Mouse (Mus musculus) thymus, adult 18-20 months (tissue): Measurements from ENCODE around the gene Impdh2.
"Not testable (repeated sequence)": the region's sequence is repeated elsewhere in the genome, so short reads cannot be mapped to it uniquely, and the experiment has no call there.

Experiments used
- DNase-seq, 2 experiments: peaks; one replicate each; pipeline ENCODE4 v3.0.0; 2022; ENCODE audit warnings: mixed read lengths in 2 of 2

Gene Impdh2

DNA sequence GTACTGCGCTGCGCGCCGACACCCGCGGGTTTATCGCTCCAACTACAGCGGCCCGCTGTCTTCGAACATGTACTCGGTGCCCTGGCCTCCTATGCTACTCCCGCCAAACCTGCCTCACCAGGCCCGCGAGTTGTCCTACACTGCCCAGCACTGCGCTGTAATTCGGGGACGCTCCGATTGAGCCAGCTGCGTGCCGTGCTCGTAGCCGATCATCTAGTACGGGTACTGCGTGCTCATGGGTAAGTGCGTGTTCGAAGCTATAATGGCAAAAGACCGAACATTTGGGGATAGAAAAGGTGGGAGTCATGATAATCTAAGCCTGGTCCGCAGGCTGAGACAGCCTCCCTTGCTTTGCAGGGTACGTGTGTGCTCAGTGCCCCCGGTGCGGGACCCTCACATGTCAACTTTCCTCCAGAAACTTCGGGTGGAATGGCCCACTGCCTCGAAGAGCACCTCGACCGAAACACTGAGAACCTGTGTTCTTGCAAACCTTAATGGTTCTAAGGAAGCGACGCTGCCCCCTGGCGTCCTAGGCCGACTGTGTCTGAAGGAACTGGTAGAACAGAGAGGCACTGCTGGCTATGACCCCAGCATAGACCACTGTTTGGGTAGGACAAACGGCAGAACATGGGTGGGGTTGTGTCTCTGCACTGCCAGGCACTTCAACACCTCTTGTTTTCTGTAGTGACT is 10.3 kb downstream of the Impdh2 start:
- DNase-seq: peak; percentile 77 to 82

DNA sequence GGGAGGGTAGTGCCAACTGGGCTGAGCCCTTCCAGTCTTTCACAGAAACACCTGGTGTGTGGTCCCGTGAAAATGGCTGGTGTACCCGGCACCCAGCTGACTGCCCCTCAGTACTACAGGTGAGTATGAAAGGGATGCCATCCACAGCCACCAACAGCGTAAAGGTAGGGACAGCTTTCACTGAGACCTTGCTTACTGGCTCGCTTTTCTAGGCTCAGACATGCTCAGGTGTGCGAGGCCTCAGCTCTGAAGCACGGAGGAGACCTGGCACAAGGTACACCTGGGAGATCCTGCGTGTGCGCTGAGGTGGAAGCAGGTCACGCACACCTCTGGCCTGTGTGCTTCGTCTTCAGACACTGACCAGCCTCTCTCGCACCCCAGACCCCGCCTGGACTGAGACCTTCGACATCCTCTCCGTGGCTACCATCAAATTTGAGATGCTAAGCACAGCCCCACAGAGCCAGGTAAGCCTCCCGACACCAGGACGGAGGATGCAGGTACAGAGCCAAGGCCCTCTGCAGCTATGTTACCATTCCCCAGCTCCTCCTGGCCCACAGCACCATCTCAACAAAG is 11.4 kb downstream of the Impdh2 start:
- no peak for DNase-seq

DNA sequence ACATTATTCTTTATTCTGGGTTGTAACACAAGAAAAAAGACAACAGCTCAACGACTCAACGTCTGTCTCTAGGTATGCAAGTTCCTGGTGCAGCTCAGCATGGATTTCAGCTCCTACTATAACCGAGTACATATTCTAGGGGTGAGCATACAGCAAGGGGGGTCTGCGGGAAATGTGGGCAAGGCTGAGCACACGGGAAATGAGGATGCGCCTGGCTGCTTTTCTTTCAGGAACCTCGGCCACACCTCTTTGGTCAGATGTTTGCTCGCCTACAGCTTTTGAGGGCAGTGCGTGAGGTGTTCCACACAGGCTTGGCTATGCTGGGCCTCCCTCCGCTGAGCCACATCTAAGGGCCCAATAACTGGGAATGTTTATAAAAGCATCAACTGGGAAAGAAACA is 12.2 kb downstream of the Impdh2 start:
- no peak for DNase-seq

DNA sequence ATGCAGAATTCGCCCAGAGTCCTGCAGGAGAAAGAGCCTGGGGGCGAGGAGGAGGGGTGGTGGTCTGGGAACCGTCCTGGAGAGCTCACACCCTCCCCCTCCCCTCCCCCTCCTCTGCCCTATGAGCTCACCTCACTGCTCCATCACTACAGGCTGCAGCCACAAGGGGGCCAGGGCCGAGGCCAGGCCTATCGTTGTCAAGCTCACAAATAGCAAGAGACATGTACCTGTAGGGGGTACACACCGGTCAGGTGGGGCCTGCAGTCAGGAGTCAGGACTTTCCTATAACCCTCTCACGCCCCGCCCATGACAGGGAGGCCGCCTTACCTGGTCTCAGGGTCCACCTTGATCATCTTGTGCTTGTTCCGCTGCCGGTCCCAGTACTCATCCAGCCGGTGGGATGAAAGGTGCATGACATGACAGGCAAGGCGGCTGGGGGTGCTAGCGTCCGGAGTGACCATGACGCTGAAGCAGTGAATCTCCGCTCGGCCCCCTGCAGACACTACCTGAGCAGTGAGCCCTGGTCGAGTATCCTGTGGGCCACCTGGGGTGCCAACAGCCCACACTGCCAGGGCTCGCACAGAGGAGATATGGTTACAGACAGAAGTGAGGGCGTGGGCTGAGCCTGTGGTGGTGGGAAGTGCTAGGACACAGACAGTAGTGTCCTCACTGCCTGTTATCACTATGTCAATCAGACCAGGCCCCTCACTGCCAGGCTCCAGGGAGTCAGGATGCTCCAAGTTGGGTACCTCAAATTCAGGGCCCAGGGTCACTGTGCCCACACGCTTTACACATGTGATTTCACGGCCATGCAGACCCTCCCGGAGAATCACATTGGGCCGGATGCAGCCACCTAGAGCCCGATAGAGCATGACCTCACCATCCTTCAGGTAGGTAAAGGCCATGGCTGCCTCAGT is 13.9 kb downstream of the Impdh2 start:
- no peak for DNase-seq

DNA sequence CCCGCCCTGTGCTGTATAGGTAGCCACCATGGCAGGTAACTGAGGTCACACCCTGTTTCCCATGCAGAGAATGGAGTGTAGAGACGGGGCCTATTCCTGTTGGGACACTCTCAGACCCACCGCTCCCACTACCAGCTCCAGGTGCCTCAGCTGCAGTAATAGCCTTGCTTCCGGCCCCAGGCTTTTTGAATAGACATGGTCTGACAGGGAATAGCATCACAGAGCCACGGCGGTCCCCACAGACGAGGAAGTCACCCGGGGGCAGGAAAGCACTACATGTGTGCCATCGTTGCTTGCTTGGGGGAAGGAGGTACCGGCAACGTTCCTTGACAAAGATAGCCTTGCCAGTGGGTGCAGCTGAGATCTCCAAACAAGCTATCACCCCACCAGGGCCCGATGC is 14.8 kb downstream of the Impdh2 start:
- DNase-seq: no peak

DNA sequence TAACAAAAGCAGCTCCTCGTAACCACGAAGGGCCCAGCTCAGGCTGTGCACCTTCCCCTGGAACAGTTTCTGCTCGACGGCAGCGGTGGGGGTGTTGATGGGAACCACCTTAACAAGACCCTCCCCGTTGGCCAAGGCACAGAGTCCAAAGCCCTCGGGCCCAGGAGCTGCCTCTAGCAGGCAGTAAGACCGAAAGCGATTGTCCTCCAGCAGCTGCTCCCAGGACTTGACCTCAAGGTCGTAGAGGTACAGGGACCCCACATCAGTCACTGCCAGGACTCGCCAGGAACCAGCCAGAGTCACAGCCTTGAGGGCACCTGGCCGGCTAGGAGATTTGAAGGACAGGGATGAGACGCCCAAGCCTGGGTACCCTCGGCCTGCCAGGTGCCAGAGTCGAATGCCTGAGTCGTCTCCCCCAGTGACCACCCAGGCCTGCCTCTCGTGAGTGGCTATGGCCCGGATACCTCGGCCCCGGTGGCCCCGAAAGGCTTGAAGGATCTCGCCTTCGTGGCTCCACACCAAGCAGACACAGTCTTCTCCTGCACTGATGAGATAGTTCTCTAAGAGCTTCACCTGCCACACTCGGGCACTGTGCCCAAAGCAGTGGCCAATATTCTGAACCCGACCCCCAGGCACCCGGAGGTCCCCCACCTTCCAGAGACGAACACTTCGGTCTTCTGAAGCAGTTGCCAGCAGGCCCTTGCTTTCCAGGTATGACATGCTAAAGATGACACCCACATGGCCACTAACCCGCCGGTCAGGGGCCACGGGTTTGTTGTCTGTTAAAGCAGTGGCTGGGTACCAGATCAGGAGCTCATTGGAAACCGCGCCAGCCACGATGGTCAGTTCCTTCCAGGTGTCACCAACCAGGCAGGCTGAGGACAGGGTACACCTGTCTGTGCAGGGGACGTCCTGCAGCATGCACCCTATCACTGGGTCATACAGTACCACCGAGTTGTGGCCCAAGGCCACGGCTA is 15.5 kb downstream of the Impdh2 start:
- DNase-seq: no peak

DNA sequence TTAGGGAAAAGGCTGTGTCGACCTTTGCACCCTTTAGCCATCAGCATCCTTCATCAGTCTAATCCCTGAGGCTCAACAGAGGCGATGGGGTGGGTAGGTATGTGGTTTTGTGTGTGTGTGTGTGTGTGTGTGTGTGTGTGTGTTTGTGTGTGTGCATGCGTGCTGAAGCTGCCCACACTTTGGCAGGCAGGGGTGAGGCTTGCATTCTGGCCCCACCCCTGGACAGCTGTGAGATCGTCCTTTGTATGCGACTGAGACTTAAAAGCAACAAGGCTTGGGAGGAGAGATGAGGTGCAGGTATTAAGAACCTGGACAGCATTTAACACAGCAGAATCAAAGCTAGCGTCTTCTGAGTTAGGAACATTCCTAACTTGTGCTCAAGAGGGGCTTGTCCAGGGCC is 16.9 kb downstream of the Impdh2 start:
- no peak for DNase-seq

DNA sequence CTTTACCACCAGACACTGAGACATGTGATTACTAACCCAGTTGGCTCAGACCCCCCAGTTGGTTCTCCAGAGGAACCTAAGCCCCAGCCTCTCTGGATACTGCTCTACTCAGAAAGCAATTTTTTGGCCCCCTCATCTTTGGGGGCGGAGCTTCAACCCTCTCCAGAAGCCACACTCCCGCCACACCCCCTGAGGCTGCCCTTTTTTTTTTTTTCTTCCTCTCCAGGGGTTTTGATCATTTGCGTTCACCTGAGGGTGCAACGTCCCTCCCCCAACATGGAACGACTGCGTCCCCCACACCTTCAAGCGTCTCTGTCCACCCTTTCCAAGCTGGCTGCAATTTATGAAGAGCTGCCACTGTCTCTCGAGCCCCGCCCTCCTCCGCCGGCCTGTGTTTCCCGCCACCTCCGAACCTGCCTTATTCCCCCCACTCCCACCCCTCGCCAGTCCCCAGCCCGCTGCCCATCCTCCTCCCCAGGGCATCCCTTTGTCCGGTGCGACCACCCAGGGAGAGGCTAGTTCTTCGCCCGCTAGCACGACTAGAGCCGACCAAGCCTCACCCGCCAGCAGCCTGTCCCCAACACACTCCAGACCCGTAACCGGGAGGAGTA is 18.0 kb downstream of the Impdh2 start:
- peak in 1 of 2 experiments; percentile 51 for DNase-seq

DNA sequence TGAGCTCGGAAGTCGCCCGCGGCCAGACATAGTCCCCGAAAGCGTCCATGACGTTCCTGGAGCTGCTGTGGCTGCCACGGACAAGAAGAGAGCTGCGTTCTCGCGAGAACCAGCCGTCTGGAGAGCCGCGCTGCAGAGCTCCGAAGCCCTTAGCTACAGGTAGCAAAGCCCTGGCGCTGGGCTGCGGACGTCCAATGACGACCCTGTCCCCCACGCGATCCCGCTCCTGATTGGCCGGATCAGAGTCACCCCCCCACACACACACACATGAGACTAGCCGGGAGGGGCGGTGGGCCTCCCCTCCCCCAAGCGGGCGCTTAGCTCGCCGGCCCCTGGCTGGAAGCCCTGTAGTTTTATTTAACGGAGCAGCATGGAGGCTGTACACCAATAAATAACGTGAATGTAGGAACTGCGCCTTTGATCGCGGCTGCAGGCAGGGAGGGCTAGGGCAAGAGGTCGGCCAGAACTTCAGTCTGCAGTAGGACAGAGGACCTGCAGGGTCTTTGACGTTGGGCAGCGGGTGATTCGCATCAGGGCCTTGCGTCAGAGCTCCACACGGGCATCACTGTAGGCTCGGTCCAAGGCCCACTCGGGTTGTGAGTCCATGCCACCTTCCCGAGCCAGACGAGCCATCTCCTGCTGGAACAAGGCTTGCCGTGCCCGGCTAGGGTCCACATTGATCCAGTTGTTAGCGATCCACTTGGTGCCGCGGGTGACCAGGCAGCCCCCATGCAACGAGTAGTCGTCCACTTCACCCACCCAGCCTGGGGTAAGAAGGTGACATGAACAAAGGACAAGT is 18.7 kb downstream of the Impdh2 start, which contains the start of gene Wdr6:
TSS of gene Wdr6 (minus strand) at position 195 of the 799 bp plus-strand sequence.
- DNase-seq: peak; percentile 93 to 95

DNA sequence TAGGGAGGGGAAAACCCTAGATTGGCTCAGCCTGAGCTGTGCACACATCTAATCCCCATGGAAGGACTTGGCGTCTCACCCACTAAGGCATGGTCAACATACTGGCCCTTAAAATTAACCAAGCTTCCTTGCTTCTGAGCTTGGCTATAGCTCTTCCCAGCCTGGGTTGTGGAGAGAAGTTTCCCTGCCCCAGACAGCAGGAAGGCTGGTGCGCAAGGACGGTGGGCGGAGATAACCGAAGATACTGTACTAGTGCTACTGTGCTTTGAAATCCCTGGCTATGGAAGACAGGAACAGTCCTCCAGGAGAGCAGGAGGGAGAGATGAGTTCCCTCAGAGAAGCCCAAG is 19.2 kb downstream of the Impdh2 start:
- no peak for DNase-seq

DNA sequence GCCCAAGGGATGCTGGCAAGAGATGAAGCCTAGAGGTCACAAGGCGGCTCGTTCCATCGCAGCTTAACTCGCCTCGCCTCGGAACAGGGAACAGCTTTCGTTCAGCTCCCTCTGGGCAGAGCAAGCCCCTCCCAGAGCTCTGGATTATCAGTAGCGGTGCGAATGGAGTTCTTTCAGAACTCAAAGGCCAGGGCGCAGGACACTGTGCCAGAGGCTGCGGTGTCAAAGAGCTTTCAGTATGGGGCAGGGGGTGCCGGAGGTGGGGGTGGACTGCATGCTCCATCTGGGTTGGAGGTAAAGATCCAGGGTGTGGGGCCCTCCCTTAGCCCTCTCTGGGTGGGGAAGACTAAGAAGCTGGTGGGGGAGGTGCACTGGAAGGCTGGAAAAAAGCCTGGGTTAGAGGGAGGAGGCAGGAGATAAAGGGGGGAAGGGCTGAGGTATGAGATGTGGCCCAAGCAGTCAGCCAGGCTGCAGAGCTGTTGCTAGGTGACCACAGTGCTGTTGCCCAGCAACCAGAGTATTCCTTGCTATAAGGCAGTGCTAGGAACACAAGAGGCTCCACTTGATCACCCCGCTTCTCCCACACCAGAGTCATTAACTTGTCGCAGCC is 27.6 kb downstream of the Impdh2 start:
- no peak for DNase-seq

DNA sequence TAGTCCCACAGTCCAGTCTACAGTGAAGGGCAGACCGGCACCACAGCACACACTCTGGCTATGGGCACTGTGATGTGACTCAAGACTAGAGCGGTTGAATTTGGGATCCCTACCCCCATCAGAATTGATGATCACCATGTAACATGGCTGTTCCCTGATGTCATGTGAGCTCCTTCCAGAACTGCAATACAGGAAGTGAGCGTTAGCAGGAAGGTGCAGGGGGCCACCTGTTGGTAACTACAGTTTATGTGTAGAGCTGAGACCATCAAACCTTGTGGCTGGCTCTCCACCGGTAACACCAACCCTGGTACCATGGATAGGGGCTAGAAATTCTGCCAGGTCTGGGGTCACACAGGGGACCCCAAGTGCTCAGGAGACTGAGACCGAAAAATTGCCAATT is 29.1 kb downstream of the Impdh2 start:
- DNase-seq: peak in 1 of 2 experiments; percentile 13

DNA sequence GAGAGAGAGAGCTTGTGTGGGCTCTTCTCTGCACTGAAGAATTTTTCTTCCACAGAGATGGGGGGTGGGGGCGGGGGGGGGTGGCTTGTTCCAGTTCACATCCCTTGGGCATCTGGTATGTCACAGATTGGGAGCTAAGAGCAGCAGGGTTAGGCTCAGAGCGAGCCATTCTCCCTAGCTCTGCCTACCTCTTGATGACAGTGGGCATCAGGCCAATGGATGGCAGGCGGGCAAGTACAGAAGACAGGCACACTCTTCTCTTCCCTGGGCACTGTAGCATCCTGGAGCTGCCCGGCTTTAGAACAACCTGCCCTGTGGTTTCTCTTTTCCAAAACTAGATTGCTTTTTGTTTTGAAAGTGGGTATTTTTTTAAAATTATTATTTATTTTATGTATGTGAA is 31.4 kb downstream of the Impdh2 start:
- DNase-seq: no peak

DNA sequence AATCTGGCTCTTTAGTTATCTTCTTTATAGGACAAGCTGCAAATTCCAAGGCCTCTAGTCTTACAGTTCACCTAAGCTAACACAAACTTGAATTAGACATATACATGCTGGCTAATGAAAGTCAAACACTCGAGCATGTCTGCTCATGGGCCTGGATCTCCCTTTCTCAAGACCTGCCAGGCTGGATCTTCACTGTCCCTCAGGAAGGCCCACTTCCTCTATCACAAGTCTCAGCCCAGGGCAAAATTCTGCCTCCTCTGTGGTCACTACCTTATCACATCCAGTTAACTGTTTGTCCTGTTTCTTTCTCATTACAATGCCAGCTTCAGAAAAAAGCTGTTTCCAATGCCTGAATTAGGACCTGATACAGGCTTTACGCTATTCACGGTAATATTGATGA is 34.3 kb downstream of the Impdh2 start:
- DNase-seq: no peak

DNA sequence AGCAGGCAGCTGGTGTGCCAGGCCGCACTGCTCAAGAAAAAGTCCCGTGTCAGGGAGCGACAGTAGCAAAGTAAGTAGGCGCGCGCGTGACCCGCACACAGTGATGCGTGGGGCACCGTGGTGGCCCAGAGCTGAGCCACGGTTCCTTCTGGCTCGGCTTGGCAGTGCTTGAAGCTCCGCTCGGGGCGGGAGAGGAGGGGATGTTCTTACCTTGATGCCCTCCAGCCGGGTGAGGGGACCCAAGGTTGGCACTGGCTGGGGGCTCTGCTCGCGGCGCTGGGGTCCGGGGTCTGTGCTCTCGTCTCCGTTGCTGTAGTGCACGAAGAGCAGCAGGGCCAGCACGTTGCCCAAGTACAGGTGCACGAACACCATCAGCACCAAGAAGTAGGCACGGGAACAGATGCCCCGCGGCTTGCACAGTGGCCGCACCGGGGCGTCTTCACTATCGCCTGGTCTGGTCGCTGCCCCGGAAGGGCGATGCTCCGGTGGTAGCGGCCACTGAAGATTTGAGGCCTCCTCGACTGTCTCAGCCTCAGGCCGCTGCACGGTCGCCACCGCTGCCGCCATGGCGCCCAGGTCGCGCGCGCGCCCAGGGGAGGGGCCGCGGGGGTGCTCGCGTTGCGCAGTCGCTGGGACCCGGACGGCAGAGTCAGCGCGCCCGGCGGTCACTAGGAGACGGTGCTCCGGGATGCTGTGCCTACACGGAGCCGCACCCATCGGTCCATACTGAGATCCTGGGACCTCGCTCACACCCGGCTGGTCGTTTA is 37.1 kb downstream of the Impdh2 start, which contains the start of gene P4htm:
TSS of gene P4htm (minus strand) at position 670 of the 767 bp plus-strand sequence.
- DNase-seq: peak; percentile 22 to 29

DNA sequence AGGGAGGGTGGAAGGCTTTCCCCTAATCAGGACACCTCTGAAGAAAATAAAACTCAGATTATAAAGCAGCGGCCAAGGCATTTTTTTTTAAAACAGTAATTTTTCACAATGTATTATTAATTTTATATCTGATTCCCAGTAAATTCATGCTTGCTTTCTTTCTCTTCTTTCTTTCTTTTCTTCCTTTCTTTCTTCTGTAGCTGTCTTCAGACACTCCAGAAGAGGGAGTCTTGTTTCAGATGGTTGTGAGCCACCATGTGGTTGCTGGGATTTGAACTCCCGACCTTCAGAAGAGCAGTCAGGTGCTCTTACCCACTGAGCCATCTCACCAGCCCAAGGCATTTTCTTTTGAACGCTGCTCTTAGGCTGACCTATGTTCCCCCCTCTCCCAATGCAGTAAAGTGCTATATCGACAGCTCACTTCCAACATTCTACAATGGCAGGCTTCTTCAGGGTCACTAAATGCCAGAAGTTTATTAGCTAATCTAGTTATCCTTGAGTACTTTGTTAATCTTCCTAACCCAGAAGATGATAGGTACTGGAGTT is 39.0 kb downstream of the Impdh2 start:
- DNase-seq: no peak

DNA sequence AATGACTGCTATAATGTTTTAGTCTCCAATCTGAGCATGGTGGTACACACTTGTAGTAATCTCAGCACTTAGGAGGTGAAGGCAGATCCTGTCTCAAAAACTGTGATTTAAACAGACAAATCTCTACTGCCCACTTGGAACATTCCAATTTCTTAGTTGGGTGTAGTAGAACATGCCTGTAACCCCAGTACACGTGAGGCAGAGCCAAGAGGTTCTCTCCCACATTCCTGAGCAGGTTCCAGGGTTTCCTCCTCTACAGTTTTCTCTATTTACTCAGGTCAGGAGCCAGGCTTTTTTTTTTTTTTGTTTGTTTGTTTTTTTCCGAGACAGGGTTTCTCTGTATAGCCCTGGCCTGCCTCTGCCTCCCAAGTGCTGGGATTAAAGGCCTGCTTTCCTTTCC is 39.9 kb downstream of the Impdh2 start:
- DNase-seq: no peak

DNA sequence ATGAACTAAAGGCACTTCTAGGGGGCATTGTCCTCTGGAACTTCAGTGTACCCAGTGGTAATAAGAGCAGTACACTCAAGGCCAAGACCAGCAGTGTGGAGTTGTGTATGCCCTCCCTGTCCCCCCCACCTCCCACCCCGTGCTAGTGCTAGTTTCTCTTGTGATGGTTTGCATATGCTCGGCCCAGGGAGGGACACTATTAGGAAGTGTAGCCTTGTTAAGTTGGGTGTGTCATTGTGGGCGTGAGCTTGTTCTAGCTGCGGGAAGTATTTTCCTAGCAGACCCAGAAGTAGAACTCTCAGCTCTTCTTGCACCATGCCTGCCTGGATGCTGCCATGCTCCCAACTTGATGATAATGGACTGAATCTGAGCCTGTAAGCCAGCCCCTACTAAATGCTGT is 41.9 kb downstream of the Impdh2 start:
- no peak for DNase-seq

DNA sequence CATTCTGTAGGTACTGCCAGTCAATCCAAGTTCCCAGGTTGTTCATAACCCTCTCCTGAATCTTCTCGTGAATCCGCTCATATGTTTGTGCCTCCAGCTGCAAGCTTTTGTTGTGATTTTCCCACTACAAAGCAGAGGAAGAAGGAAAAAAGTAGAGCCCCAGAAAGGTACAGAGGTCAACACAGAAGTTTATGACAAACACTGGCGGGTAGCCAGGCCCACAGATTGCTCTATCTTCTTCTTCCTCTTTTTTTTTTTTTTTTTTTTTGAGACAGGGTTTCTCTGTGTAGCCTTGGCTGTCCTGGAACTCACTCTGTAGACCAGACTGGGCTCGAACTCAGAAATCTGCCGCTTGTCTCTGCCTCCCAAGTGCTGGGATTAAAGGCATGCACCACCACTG is 47.8 kb downstream of the Impdh2 start:
- DNase-seq: not testable (repeated sequence)

DNA sequence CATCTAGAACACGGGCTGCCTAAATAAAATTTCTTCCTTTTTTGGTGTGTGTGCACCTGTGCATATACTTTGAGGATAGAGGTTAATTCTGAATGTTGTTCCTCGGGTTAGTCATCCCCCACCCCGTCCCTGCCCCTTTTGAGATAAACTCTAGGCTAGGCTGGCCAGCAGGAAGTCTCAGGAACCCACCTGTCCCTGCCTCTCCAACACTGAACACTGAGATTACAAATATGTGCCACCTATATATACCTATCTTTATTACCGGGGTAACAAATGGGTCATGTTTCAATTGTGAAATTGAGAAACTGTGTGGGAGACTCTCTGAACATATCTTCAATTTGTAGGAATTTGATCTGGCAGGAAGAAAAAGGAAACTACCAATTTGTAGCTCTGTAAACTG is 48.8 kb downstream of the Impdh2 start:
- no peak for DNase-seq
